In genomic region chr17:3314625-3315020, GRCm38 (mm10) we compare ENCODE assay signal across 7 mouse cellular contexts. TPM values are rescaled to one million over a fixed set of nuclear protein-coding genes. Genes with fewer than 3 reads are reported as not detected.
DNase-seq lines count a peak whose midpoint lies in the region; ATAC-seq and TF ChIP-seq lines count a peak whose summit lies in the region.

No protein-coding gene starts in this region.

- no peaks in the 10 kb centered on the region for H3K36me3 ChIP-seq in CH12.LX (replicated peaks in 1 of 2; ENCODE audit: control insufficient read depth in 1 of 2, insufficient read depth in 1 of 2, low read length in 1 of 2)
- H3K36me3 ChIP-seq in forebrain, postnatal 0 days (ENCODE audit: insufficient read depth): no peaks in the 10 kb centered on the region
- H3K36me3 ChIP-seq in liver, embryonic 15.5 days (replicated peaks): no peaks in the 10 kb centered on the region

- 30% methylated on average over 3 of the region's 3 CpGs for WGBS in forebrain, postnatal 0 days
- WGBS in liver, embryonic 15.5 days (ENCODE audit: insufficient replicate concordance): 42% methylated on average over 3 of the region's 3 CpGs

- peaks cover 4% of the 10 kb centered on the region for H3K9me3 ChIP-seq in CH12.LX (replicated peaks; ENCODE audit: low read length)
- no peaks in the 10 kb centered on the region for H3K9me3 ChIP-seq in forebrain, postnatal 0 days (ENCODE audit: low read length)
- no peaks in the 10 kb centered on the region for H3K9me3 ChIP-seq in liver, embryonic 15.5 days (replicated peaks)

- peak; percentile 23 for ATAC-seq in CD4-positive, CD25-positive, alpha-beta regulatory T cell, adult 4 months
- ATAC-seq in forebrain, postnatal 0 days: no peak
- no peak for ATAC-seq in liver, embryonic 15.5 days (ENCODE audit: insufficient read depth)

- no peaks in the 10 kb centered on the region for H3K27me3 ChIP-seq in CH12.LX (replicated peaks)
- no peaks in the 10 kb centered on the region for H3K27me3 ChIP-seq in forebrain, postnatal 0 days (ENCODE audit: insufficient read depth, low read length)
- peaks cover 16% of the 10 kb centered on the region for H3K27me3 ChIP-seq in liver, embryonic 15.5 days

- TF ChIP-seq RAD21 in CH12.LX (IDR thresholded peaks at IDR 0.05; ENCODE audit: low read depth, low read length): no peak

- peak overlapping the region in 1 of 3 experiments; percentile 35 for H3K4me3 ChIP-seq in CH12.LX (replicated peaks in 1 of 3; ENCODE audit: low read depth in 2 of 3, low read length in 2 of 3, poor library complexity in 1 of 3)
- peak overlapping the region; percentile 48 for H3K4me3 ChIP-seq in forebrain, postnatal 0 days (ENCODE audit: low read depth, low read length)
- peak overlapping the region; percentile 49 for H3K4me3 ChIP-seq in liver, embryonic 15.5 days (replicated peaks)

- no peaks in the 10 kb centered on the region for H3K79me2 ChIP-seq in CH12.LX (replicated peaks; ENCODE audit: control insufficient read depth, extremely low read depth, insufficient read depth, poor library complexity, severe bottlenecking)

- TF ChIP-seq POLR2A in CH12.LX (IDR thresholded peaks at IDR 0.05; ENCODE audit: low read depth, low read length): no peak

- no peak for TF ChIP-seq CTCF in CH12.LX (conservative IDR thresholded peaks at IDR 0.05 in 1 of 2, IDR thresholded peaks at IDR 0.05 in 1 of 2; ENCODE audit: low read depth in 2 of 2, low read length in 2 of 2)
- TF ChIP-seq CTCF in forebrain, postnatal 0 days (IDR thresholded peaks at IDR 0.05; ENCODE audit: low read depth): no peak

- no peak for DNase-seq in CH12.LX (ENCODE audit: extremely low read depth)
- DNase-seq in forebrain, postnatal 0 days: no peak
- no peak for DNase-seq in spleen, adult 12 weeks (ENCODE audit: low spot score)
- no peak for DNase-seq in thymus, postnatal 25 days
- no peak for DNase-seq in urinary bladder, postnatal 25 days (ENCODE audit: low spot score)

- no peak for TF ChIP-seq EP300 in CH12.LX (IDR thresholded peaks at IDR 0.05; ENCODE audit: low read length)

- H3K4me2 ChIP-seq in CH12.LX (ENCODE audit: insufficient read depth, low read depth, poor library complexity, severe bottlenecking): peak overlapping the region; percentile 48; the same call in 1 of the 2 replicates
- H3K4me2 ChIP-seq in forebrain, postnatal 0 days (ENCODE audit: low read depth): peak overlapping the region; percentile 66
- H3K4me2 ChIP-seq in liver, embryonic 15.5 days: peak overlapping the region; percentile 75

- H3K9ac ChIP-seq in CH12.LX (ENCODE audit: insufficient read depth, low read depth): peak overlapping the region; percentile 54
- no peak overlapping the region for H3K9ac ChIP-seq in forebrain, postnatal 0 days
- peak overlapping the region; percentile 40; the same call in 1 of the 2 replicates for H3K9ac ChIP-seq in liver, embryonic 15.5 days

- peaks cover 0 to 8% of the 10 kb centered on the region in 2 experiments; a peak in 1 of 4 replicates for H3K4me1 ChIP-seq in CH12.LX (ENCODE audit: control insufficient read depth in 1 of 2, insufficient read depth in 2 of 2)
- H3K4me1 ChIP-seq in forebrain, postnatal 0 days (ENCODE audit: insufficient read depth): 0 out of 2 replicates have a peak, but pooled peaks cover 4% of the 10 kb centered on the region
- H3K4me1 ChIP-seq in liver, embryonic 15.5 days (replicated peaks): 0 out of 2 replicates have a peak, but pooled peaks cover 3% of the 10 kb centered on the region

- in situ Hi-C loops in CH12.LX (cut with MboI; ENCODE audit: low pct_ligation_motif_present, low pct_unique_long_range_greater_than_20kb, low sequenced_read_pairs): no loop called here

- no peak overlapping the region for H3K27ac ChIP-seq in CH12.LX (ENCODE audit: insufficient read depth, low read depth)
- no peak overlapping the region for H3K27ac ChIP-seq in forebrain, postnatal 0 days (ENCODE audit: low read depth, low read length)
- no peak overlapping the region for H3K27ac ChIP-seq in liver, embryonic 15.5 days (replicated peaks)

- dilution Hi-C loops in CH12.LX (cut with MboI; ENCODE audit: extremely low pct_ligation_motif_present, extremely low pct_unique_long_range_greater_than_20kb, low sequenced_read_pairs): no loop called here

TF ChIP-seq in CH12.LX, 34 proteins besides CTCF, POLR2A, EP300 and RAD21:
- TF ChIP-seq KAT2A (IDR thresholded peaks at IDR 0.05; ENCODE audit: insufficient replicate concordance, low read length): no peak
- no peak for TF ChIP-seq UBTF (IDR thresholded peaks at IDR 0.05; ENCODE audit: low read depth, low read length)
- no peak for TF ChIP-seq ZC3H11A (IDR thresholded peaks at IDR 0.05; ENCODE audit: low read depth, low read length)
- TF ChIP-seq USF2 (conservative IDR thresholded peaks at IDR 0.05; ENCODE audit: low read depth, low read length): no peak
TF ChIP-seq in CH12.LX: peak in this region for 0.

RNA-seq across cellular contexts. Expression of gene Tiam2, which starts 11.8 kb away (rescaled TPM):
- 1 to 10 TPM in 1 of 2 experiments, under 1 TPM in 1; 0.79 to 1.3 TPM for polyA plus RNA-seq in CD4-positive, CD25-positive, alpha-beta regulatory T cell, adult 4 months (2017; shearing (Covaris generic))
- total RNA-seq in CH12.LX (2012; rRNA removed) (9.1 and 9.5 TPM in 2 replicates), CH12.LX (2014; rRNA removed) (5.9 and 6.4 TPM in 2 replicates)
- 9.4 and 10.2 TPM in 2 replicates for polyA plus RNA-seq in CH12.LX (2012; ENCODE audit: insufficient read length, low read depth)
- 71.5 and 96.0 TPM in 2 replicates for total RNA-seq in forebrain, postnatal 0 days (2014; rRNA removed)
- 26.3 and 26.4 TPM in 2 replicates for polyA plus RNA-seq in forebrain, postnatal 0 days (2015; fragmentation: Nextera tagmentation; extraction: Ambion mirVana)
- 0.67 and 0.73 TPM in 2 replicates for polyA plus RNA-seq in liver, embryonic 15.5 days (2015; fragmentation: Nextera tagmentation; extraction: Ambion mirVana)
